Mouse (Mus musculus) midbrain, embryonic 11.5 days (tissue): Measurements from ENCODE around the gene Cnih2. TPM values are rescaled to one million over a fixed set of nuclear protein-coding genes. Genes with fewer than 3 reads are reported as not detected.

Experiments used
- ATAC-seq: fragments of 200-750 bp; cut with Nextera tagmentation; 2 replicates; pipeline ENCODE4 v1.8.0; 2017; ENCODE audit warnings: moderate TSS enrichment, moderate library complexity; ENCODE audit not compliant: low FRiP score
- DNase-seq: peaks from one replicate; pipeline ENCODE4 v3.0.0; 2015; ENCODE audit warnings: low spot score; ENCODE audit errors: missing footprints
- H3K27ac ChIP-seq: fragments of 300-500 bp; sonication (generic); 2 replicates; pipeline ENCODE4 v1.5.1; 2014; ENCODE audit warnings: low read depth, low read length
- H3K27me3 ChIP-seq: fragments of 300-500 bp; sonication (generic); 2 replicates; pipeline ENCODE4 v1.6.1; 2014; ENCODE audit warnings: mild to moderate bottlenecking, low read length, moderate library complexity, mixed read lengths; ENCODE audit not compliant: control insufficient read depth, insufficient read depth
- H3K36me3 ChIP-seq: fragments of 300-500 bp; sonication (generic); 2 replicates; pipeline ENCODE4 v1.6.1; 2014; ENCODE audit warnings: mild to moderate bottlenecking, low read length, moderate library complexity, mixed read lengths; ENCODE audit not compliant: control insufficient read depth, insufficient read depth
- H3K4me1 ChIP-seq: fragments of 300-500 bp; sonication (generic); 2 replicates; pipeline ENCODE4 v1.6.1; 2014; ENCODE audit warnings: low read length; ENCODE audit not compliant: control insufficient read depth, insufficient read depth
- H3K4me2 ChIP-seq: fragments of 300-500 bp; sonication (generic); 2 replicates; pipeline ENCODE4 v1.6.1; 2014; ENCODE audit warnings: mild to moderate bottlenecking, moderate library complexity
- H3K4me3 ChIP-seq: fragments of 300-500 bp; sonication (generic); 2 replicates; pipeline ENCODE4 v1.5.1; 2014; ENCODE audit warnings: low read depth, low read length
- H3K9ac ChIP-seq: fragments of 300-500 bp; sonication (generic); 2 replicates; pipeline ENCODE4 v1.6.1; 2014; ENCODE audit warnings: low read length
- H3K9me3 ChIP-seq: fragments of 300-500 bp; sonication (generic); 2 replicates; pipeline ENCODE4 v1.6.1; 2016; ENCODE audit warnings: low read length; ENCODE audit not compliant: control insufficient read depth
- WGBS: fragments of 180-500 bp; shearing (Covaris S2); extraction: QIAGEN DNeasy Blood & Tissue Kit; methylation state at CpG from one replicate; pipeline ENCODE4 v1.1.7; 2014; 5-methylcytosine and 5-hydroxymethylcytosine counted together
- polyA plus RNA-seq: library from polyadenylated mRNA; unstranded; fragments of >200 nt; fragmentation: Nextera tagmentation; extraction: Ambion mirVana; gene quantifications from 2 replicates; pipeline ENCODE4 v1.2.1, GENCODE M21; 2014

Cnih2 gene
- polyA plus RNA-seq, 1 experiment from 2014 or later, result 115 TPM

GRCm38 (mm10) chr19:5049325-5049724 lies 49.0 kb downstream of the Cnih2 start:
- 0 out of 2 replicates have a peak, but pooled peaks cover 2% of the 10 kb centered on the region for H3K36me3 ChIP-seq
- DNase-seq (no peak), ATAC-seq (no peak)
- no peak overlapping the region for H3K4me2 ChIP-seq
- WGBS, result 37% methylated on average over 6 of the region's 6 CpGs
- no peak overlapping the region for H3K9ac ChIP-seq
- no peak overlapping the region for H3K4me3 ChIP-seq
- H3K27ac ChIP-seq, result no peak overlapping the region
- H3K27me3 ChIP-seq, result peaks cover 35% of the 10 kb centered on the region
- peaks cover 22% of the 10 kb centered on the region for H3K4me1 ChIP-seq
- H3K9me3 ChIP-seq, result no peaks in the 10 kb centered on the region

- Histone ChIP-seq H3K9me3 (no peaks in the 10 kb centered on the region), H3K4me3 (no peak overlapping the region), H3K27me3 (peaks cover 31% of the 10 kb centered on the region), H3K36me3 (0 out of 2 replicates have a peak, but pooled peaks cover 2% of the 10 kb centered on the region), H3K9ac (no peak overlapping the region), H3K4me1 (peaks cover 22% of the 10 kb centered on the region), H3K4me2 (no peak overlapping the region), H3K27ac (no peak overlapping the region)
- ATAC-seq (no peak), DNase-seq (no peak)
- WGBS, result 83% methylated on average over 14 of the region's 14 CpGs
Observed at GRCm38 (mm10) chr19:5048138-5049056, 49.9 kb downstream of the Cnih2 start.

GRCm38 (mm10) chr19:5045531-5045930 lies 52.8 kb downstream of the Cnih2 start:
- WGBS, result 82% methylated on average over 4 of the region's 4 CpGs

More at GRCm38 (mm10) chr19:5045531-5045930, 52.8 kb downstream of the Cnih2 start:
- DNase-seq (no peak), ATAC-seq (no peak)
- Histone ChIP-seq H3K36me3 (0 out of 2 replicates have a peak, but pooled peaks cover 2% of the 10 kb centered on the region), H3K9me3 (no peaks in the 10 kb centered on the region), H3K4me2 (no peak overlapping the region), H3K9ac (no peak overlapping the region), H3K4me1 (peaks cover 24% of the 10 kb centered on the region), H3K4me3 (no peak overlapping the region), H3K27me3 (peaks cover 3% of the 10 kb centered on the region), H3K27ac (no peak overlapping the region)

Other genes starting within 250 kb of the Cnih2 start
- 34.1 and 34.9 TPM in 2 replicates for gene Ctsf, start 243.4 kb downstream of the Cnih2 start, polyA plus RNA-seq
- 0.86 and 1.2 TPM in 2 replicates for gene Actn3, start 220.6 kb downstream of the Cnih2 start, polyA plus RNA-seq
- 12.4 and 13.3 TPM in 2 replicates for gene Zdhhc24, start 219.9 kb downstream of the Cnih2 start, polyA plus RNA-seq
- gene Bbs1, start 191.9 kb downstream of the Cnih2 start, polyA plus RNA-seq, result 6.5 and 7.8 TPM in 2 replicates
- gene Dpp3, start 170.2 kb downstream of the Cnih2 start, polyA plus RNA-seq, result 153 and 159 TPM in 2 replicates
- 1.3 and 1.5 TPM in 2 replicates for gene Peli3, start 155.4 kb downstream of the Cnih2 start, polyA plus RNA-seq
- gene Mrpl11, start 136.4 kb downstream of the Cnih2 start, polyA plus RNA-seq, result 157 and 158 TPM in 2 replicates
- gene Npas4, start 108.2 kb downstream of the Cnih2 start, polyA plus RNA-seq, result 0.04 TPM in 1 of 2 replicates, not detected in the other
- gene Slc29a2, start 74.7 kb downstream of the Cnih2 start, polyA plus RNA-seq, result 4.2 TPM in 2 replicates
- 40.1 and 41.7 TPM in 2 replicates for gene B4gat1, start 59.7 kb downstream of the Cnih2 start, polyA plus RNA-seq
- gene AC124502.3, start 59.6 kb downstream of the Cnih2 start, polyA plus RNA-seq, result 1.6 TPM in 2 replicates
- 66.1 and 68.4 TPM in 2 replicates for gene Brms1, start 57.2 kb downstream of the Cnih2 start, polyA plus RNA-seq
- gene Rin1, start 48.0 kb downstream of the Cnih2 start, polyA plus RNA-seq, result 0.63 and 1.4 TPM in 2 replicates
- 26.7 and 32.2 TPM in 2 replicates for gene Cd248, start 30.4 kb downstream of the Cnih2 start, polyA plus RNA-seq
- 1.3 TPM in 2 replicates for gene Tmem151a, start 13.0 kb downstream of the Cnih2 start, polyA plus RNA-seq
- 70.4 and 80.6 TPM in 2 replicates for gene Yif1a, start 10.0 kb downstream of the Cnih2 start, polyA plus RNA-seq
- 214 and 231 TPM in 2 replicates for gene Rab1b, start 8.6 kb upstream of the Cnih2 start, polyA plus RNA-seq
- 24.4 and 25.0 TPM in 2 replicates for gene Klc2, start 20.0 kb upstream of the Cnih2 start, polyA plus RNA-seq
- gene Pacs1, start 174.6 kb upstream of the Cnih2 start, polyA plus RNA-seq, result 24.8 and 26.1 TPM in 2 replicates
- 377 and 399 TPM in 2 replicates for gene Sf3b2, start 196.9 kb upstream of the Cnih2 start, polyA plus RNA-seq
- gene Gal3st3, start 199.8 kb upstream of the Cnih2 start, polyA plus RNA-seq, result 15.6 TPM in 2 replicates
- gene Catsper1, start 237.2 kb upstream of the Cnih2 start, polyA plus RNA-seq, result not detected in 2 replicates